Mouse (Mus musculus): ENCODE measurements around the gene Lrp3. TPM values are rescaled to one million over a fixed set of nuclear protein-coding genes. Genes with fewer than 3 reads are reported as not detected.
"Not testable (repeated sequence)": the region's sequence is repeated elsewhere in the genome, so short reads cannot be mapped to it uniquely, and the experiment has no call there.

Lrp3 gene
- total RNA-seq (2014; fragmentation: Nextera tagmentation): not detected in 2 replicates
- not detected in 2 replicates for total RNA-seq (2017)

DNA sequence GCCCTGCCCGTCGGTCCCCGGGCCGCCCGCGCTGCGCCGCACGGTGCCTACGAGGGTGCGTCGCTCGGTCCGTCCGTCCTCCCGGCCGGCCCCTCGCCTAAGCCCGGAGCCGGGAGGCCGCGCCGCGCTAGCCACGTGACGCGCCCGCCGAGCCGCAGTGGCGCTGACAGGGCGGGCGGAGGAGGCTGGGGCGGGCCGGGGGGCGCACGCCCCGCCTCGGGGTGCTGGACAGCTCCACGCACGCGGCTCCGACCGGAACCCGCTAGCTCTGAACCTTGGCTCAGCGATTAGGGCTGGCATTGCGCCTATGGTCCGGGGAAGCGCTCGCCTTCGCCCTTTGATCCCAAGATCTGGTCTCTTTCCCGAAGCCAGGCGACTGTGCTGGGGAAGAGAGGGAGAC is at the start of gene Lrp3:
Gene Lrp3, minus strand, starts transcription at position 274 of the 400 bp plus-strand sequence.
- ATAC-seq (replicated peaks; ENCODE audit: poor library complexity, severe bottlenecking): peak; percentile 78

DNA sequence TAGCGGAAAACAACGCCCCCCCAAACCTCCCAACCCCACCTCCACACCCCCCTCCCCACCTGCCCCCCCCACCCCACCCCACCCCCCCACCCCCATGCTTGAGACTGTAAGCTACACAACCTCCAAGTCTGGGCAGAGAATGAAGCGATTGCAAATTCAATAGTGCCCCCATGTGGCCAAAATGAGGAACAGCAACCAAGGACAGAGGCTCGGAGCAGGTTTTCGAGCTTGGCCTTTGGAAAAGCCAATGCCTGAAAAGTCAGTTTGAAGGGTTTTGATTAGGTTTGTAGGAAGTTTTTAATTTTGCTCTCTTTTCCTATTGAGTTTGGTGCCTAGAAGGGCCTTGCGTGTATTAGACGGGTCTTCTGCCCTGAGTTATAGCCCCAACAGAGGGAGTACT is 49.4 kb upstream of the Lrp3 start:
- 0 out of 2 replicates have a peak, but pooled peaks have one; percentile 43 for ATAC-seq (replicated peaks; ENCODE audit: poor library complexity, severe bottlenecking)

DNA sequence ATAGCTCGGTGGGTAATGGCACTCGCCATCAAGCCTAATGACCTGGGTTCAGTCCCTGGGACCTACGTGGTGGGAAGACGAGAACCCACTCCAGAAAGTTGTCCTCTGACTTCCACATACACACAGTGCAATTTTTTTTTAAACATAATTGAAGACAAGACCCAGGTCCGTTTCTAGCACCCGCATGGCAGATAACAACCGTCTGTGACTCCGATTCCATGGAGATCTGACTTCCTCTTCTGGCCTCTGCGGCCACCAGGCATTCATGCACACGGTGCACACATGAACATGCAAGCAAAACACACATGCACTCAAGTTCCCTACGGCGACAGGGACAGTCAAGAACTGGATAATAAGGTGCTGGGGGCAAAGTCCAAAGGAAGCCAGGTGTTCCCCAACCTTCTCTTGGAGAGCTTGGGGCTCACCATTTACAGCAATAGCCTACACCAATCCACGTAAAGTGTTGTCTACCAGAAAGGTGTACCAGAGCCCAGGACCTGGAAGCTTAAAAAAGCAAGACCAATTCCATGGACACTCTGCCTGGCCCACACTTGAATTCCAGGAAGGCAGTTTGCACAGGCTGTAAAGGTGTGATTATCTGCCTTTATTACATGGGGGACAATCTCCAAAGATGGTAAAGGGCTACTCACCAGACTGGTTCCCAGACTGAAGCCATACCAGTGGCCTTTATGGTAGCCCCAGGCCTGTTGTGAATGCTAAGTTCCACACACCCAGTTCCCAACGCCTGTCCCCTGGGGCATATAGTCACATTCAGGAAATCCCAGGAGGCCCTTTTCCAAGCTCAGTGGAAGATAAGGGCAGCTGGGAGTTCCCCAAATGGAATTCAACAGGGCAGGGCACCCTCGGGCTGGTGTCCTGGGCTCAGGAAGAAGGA is 48.5 kb upstream of the Lrp3 start:
- ATAC-seq (replicated peaks; ENCODE audit: poor library complexity, severe bottlenecking): no peak

DNA sequence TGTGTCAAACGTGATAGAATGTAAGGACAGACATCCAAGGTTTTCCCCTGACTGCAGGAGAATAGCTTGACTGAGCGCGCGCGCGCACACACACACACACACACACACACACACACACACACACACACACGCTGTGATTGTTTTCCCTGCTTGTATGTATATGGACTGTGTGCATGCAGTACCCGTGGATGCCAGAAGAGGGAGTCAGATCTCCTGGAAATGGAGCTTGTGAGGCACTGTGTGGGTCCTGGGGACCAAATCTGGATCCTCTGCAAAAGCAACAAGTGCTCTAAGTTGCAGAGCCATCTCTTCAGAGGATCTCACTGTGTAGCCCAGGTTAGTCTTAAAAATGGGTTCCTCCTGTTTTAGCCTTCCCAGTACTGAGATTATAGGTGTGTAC is 44.1 kb upstream of the Lrp3 start:
- ATAC-seq (replicated peaks; ENCODE audit: poor library complexity, severe bottlenecking): no peak

DNA sequence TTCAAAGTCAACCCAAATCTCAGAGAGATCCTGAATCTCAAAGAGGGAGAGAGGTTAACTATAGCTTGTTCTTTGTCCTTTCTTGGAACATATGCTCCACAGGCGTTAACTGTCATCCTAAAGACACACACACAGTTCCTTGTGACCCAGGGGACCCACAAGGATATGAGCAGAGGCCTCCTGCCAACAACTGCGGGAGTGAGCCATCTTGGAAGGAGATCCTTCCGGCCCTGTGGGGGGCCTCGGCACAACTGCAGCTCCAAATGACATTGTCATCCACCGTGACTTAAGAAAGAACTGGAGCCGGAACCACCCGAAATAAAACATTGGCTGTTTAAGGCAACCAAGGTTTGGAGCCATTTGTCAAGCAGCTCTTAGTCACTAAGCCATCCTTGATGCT is 43.0 kb upstream of the Lrp3 start:
- no peak for ATAC-seq (replicated peaks; ENCODE audit: poor library complexity, severe bottlenecking)

DNA sequence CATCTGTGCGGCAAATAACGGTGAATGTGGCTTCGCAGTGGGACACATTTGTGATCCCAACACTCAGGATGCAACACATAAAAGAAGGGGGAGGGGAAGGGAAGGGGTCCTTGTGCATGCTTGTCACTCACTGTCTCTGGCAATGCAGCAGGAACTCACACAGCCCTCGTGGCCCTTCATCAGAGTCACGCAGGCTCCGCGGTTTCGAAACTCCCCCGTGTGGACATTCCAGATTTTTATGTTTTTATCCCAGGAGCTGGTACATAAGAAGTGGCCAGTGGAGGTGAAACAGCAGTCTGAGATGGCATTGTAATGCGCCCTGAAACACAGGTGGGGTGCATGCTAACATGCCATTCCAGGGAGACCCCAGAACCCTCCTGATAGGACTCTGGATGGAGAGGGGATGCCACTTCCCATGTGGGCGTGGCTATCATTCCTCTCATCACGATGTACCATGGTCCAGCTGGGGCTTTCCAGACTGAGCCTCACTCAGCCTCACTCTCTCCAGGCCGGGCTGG is 36.8 kb upstream of the Lrp3 start:
- peak; percentile 66 for ATAC-seq (replicated peaks; ENCODE audit: poor library complexity, severe bottlenecking)

DNA sequence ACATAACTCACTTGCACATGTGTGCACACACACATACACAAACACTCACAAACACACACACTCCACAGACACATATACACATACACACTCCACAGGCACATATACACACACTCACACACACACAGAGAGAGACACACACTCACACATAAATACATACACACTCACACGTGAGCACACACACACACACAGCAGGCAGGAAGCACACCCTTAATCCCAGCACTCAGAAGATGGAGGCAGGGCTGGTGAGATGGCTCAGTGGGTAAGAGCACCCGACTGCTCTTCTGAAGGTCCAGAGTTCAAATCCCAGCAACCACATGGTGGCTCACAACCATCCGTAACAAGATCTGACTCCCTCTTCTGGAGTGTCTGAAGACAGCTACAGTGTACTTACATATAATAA is 22.6 kb upstream of the Lrp3 start:
- not testable (repeated sequence) for ATAC-seq (replicated peaks; ENCODE audit: poor library complexity, severe bottlenecking)

DNA sequence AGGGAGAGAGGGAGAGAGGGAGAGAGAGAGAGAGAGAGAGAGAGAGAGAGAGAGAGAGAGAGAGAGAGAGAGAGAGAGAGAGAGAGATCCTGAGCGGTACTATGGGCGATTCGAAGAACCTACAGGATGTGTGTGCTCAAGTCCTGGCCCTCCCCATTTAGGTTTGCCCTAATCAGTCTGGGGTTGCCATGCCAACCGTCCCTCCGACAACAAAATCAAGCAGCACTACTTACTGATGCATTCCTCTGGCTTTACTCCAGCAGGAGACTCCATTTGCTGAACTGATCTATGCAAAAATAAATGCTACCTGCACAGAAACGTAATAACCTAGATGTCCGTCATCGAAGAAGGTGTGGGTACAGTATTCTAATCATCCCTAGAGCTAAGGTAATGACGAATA is 20.0 kb upstream of the Lrp3 start:
- ATAC-seq (replicated peaks; ENCODE audit: poor library complexity, severe bottlenecking): peak; percentile 34; the same call in 1 of the 2 replicates

DNA sequence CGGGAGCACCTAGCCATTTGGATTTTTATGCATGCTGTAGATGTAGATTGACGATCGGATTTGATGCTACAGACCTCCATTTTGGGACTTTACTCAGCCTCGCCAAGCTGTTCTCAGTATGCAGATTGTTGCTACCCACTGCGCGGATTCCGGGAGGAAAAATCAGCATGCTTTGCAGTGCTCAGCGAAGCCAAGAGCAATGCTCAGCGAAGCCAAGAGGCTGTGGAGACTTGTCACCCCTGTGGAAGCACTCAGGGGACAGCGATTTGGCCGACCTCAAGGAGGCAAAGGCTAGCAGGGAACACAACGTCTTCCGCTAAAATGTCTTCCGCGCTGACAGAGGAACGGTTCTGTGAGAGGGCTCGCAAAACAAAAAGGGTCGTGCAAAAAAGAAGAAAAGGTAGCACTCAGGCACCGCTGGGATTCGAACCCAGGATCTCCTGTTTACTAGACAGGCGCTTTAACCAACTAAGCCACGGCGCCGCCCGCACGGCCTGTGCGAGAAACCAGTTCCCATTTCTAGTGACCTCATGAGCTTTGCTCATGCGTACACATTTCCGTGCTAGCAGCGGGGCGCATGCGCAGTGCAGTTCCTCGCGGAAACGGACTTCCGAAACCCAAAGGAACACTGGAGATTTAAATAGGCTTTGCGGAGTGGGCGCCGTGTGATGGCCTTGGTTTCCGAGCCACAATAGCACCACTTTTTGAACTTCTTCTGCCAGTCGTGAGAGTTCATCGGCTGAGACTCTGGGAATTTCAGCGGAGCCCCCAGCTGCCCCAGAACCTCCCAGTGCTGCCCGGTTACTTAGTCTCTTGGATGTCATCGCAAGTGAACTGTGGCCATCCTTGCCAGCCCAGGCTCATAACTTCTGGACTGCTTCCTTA is 19.3 kb upstream of the Lrp3 start:
- peak; percentile 82 for ATAC-seq (replicated peaks; ENCODE audit: poor library complexity, severe bottlenecking)

DNA sequence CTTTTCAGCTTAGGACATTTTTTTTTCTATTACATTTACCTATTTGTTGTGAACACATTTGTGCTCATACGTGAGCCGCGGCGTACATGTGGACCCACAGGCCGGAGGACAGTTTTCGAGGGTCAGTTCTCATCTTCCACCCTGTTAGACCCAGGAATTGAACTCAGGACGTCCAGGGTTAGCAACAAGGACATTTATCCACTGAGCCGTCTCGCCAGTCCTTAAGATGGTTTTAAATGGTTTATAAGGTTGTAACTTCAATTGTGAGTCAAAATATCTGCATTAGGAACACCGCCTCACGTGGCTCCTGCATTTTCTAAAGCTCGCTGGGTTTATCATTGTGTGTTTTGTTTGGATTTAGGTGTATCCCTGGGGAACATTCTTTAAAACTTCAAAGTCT is 18.6 kb upstream of the Lrp3 start:
- ATAC-seq (replicated peaks; ENCODE audit: poor library complexity, severe bottlenecking): no peak

DNA sequence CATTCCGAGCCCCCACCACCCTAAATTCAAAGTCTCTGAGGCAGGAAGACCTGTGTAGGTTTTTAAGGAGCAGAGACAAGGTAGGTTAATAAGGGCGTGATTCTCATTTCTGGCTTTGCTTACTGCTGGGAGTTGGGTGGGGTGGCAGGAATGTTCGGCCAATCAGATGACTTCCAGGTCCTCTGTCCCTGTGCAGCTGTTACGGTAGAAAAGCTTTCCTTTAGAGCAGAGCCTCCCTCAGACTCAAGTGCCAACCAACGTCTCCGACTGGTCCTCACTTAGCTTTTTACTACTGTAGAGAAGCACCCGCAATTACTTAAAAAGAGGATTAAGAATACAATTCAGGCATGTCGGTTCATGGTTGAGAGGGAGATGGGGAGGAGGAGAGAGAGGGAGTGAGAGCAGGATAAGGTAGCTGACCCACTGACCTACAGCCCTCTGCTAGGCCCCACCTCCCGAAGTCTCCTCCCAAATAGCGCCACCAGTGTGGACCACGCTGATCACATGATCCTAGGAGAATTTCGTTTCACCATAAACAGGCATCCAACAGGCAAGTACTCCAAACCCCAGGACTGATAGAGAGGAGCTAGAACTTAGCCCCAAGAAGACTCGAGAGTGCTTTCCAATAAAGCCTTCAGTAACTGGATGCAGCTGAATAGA is 17.6 kb upstream of the Lrp3 start:
- no peak for ATAC-seq (replicated peaks; ENCODE audit: poor library complexity, severe bottlenecking)

DNA sequence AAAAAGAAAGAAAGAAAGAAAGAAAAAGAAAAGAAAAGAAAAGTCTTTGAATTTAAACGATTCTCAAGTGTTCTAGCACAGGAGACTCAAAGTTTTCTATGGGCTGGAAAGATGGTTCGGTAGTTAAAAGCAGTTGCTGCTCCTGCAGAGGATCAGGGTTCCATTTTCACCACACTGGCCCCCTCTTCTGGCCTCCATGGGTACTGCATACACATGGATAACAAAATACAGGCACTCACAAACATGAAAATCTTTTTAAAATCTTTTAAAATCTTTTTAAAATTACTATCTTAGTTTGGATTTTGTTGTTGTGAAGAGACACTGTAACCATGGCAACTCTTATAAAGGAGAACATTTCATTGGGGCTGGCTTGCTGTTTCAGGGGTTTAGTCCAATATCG is 15.0 kb upstream of the Lrp3 start:
- ATAC-seq (replicated peaks; ENCODE audit: poor library complexity, severe bottlenecking): no peak

DNA sequence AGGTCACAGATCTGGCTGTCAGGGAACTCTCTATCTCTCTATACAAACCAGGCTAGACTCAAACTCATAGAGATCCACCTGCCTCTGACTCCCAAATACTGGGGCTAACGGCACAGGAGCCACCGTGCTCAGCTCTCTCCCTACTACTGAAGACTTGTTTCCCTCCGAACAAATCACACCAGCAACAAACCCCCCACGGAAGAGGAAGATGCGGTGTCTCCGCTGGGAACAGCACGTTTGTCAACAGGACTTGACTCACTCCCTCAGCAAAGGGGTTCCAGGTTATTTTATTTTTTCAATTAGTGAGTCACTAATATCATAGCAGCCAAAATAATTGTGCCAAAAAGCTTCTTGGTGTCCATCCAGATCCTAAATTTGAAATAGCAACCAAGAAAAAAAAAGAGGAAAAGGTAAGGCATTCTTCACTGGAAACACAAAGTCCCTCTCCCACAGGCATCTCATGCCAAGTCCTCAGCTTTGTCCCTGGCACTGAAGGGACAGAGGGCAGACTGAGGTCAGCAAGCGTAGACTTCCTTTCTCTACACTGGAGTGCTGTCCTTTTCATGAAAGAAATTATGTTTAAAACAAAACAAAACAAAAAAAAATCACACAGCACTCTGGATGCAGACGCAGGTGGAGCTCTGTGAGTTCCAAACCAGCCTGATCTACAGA is 5.5 kb upstream of the Lrp3 start:
- no peak for ATAC-seq (replicated peaks; ENCODE audit: poor library complexity, severe bottlenecking)

DNA sequence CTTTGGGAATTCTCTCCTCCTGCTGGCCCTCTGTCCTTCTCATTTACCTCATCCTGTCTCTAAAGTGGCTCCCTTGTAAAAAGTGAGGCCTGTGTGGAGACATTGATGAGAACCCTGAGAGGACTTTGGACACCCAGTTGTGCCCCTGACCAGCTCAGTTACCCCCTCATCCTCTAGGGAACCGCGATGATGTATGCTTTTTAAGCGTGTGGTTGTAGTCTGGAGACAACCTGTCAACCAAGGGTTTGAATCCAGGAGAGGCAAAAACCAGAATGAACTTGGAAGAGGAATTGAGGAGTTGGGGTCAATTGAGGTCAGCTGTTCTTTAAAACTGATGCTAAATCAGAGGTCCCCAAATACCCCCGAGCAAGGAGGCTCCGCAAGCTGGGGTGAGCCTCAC is 433 bp upstream of the Lrp3 start:
- no peak for ATAC-seq (replicated peaks; ENCODE audit: poor library complexity, severe bottlenecking)

DNA sequence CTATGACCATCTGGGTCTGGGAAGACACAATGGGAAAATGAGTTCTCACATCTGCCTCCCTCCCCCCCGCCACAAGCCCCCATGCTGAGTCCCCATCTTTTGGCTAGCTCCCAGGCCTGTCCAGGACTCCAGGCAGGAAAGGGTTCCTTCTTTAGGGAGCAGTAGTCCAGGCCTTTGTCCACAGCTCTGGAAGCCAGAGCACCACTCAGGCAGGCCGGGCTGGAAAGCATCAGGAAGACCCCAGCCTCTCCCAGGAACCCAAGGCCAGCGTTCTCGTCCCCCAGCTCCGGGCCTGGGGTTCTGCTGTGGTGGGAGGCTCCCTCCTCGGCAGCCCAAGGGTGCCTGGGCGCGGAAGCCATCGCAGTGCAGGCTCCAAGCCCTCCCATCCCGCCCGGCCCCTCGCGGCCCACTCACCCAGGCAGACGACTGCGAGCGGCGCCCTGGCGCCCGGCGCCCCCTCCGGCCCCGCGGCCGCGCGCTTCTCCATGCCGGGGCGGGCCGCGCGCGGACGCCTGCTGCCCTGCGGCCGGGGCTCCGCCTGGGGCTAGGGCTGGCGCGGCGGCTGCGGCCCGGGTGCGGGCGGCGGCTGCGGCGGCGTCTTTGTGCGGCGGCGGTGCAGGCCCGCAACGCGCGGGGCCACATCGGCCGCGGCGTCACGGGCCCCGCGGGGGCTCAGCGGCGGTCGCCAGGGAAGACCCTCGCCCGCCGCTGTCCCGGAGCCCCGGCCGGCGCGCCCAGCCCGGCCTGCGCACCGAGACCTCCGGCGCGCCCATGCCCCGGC is 666 bp downstream of the Lrp3 start:
- ATAC-seq (replicated peaks; ENCODE audit: poor library complexity, severe bottlenecking): no peak

DNA sequence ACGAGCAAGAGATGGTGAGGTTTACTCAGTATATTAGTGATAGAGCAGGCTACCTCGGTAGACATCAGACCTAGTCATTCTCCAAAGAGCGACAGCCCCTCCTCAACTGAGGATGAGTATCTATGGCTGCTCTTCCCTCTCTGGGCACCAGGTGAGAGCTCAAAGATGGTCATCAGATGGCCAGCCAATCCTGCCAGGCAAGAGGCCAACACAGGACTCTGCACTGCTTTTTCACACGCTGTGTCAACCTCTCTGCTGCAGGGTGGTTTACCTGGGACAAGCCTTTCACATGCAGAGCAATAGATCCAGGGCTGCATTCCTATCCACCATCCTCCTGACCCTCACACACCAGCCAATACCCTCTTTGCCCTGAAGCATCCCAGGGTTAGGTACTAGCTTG is 3.5 kb downstream of the Lrp3 start:
- ATAC-seq (replicated peaks; ENCODE audit: poor library complexity, severe bottlenecking): no peak

DNA sequence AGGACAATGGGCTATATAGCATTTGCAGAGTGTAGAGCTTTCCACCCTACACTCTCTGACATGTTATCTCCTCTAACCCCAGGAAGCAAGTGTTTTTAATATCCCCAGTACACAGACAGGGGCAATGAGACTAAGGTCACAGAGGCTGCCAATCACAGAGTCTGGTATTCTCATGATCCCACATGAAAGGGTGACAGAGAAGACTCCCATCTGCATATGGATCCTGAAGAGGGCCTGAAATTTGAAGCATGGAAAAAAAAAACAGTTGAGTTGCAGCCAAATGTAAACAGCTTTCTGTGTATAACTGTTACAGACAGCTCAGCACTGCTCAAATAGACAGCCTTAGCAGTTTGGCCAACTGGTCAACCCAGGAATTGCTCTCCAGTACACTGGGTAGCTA is 15.5 kb downstream of the Lrp3 start:
- no peak for ATAC-seq (replicated peaks; ENCODE audit: poor library complexity, severe bottlenecking)

DNA sequence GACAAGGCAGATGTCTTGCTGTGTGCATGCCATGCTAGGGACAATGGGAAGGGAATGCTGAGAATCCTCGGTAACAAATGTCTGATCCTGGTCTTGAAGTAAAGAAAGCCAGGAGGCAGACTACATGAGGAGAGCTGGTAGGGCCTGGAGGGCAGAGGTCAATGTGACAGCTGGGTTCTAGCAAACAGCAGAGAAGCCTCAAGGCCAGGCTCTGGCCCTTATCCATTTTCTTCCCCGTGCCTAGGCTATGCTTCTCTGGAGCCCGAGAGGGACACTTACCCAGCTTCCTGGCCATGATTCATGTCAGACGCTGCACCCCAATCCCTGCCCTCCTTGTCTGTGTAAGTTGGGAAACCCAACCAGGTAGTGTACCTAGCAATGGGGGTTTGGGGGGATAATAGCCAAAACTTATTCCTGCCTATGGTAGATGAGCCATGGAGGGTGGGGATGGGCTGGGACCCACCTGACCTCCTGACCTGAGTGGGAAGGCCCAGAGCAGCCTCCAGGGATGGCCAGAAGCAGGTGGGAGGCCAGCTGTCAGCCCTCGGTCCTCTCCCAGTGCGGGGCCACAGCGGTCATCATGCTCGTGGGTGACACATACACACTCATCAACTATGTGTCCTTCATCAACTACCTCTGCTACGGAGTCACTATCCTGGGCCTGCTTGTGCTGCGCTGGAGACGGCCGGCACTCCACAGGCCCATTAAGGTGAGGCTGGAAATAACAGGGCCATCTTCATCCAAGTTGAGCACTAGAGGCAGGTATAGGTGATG is 16.1 kb downstream of the Lrp3 start:
- no peak for ATAC-seq (replicated peaks; ENCODE audit: poor library complexity, severe bottlenecking)

All from granulocyte monocyte progenitor cell, adult 5-6 weeks (primary cell).